Mouse (Mus musculus) liver, postnatal 0 days (tissue): ENCODE measurements at regions not wholly inside any gene's neighbourhood (a gene's known extent, or its start where the extent isn't known, plus 50 kb on each side); places are given as distances from the start of the nearest gene placed in this dataset.

Source experiments
- ATAC-seq: fragments of 200-750 bp; cut with Nextera tagmentation; 2 replicates; pipeline ENCODE4 v1.8.0; 2017; ENCODE audit warnings: mild to moderate bottlenecking, moderate library complexity
- DNase-seq: peaks from one replicate; pipeline ENCODE4 v3.0.0-alpha.2; 2016
- H3K27ac ChIP-seq: fragments of 300-500 bp; sonication (generic); 2 replicates; pipeline ENCODE4 v1.5.1; 2014; ENCODE audit warnings: antibody characterized with exemption, moderate library complexity, mild to moderate bottlenecking, low read depth
- H3K27me3 ChIP-seq: fragments of 300-500 bp; sonication (generic); 2 replicates; pipeline ENCODE4 v1.6.1; 2014; ENCODE audit warnings: low read length, control low read depth, mixed read lengths; ENCODE audit not compliant: insufficient read depth
- H3K36me3 ChIP-seq: fragments of 300-500 bp; sonication (generic); replicated peaks from 2 replicates; pipeline ENCODE4 v1.6.1; 2014; ENCODE audit warnings: mild to moderate bottlenecking, control low read depth, low read length, moderate library complexity, mixed read lengths; ENCODE audit not compliant: insufficient read depth
- H3K4me1 ChIP-seq: fragments of 300-500 bp; sonication (generic); 2 replicates; pipeline ENCODE4 v1.6.1; 2014; ENCODE audit warnings: antibody characterized with exemption, mild to moderate bottlenecking, control low read depth; ENCODE audit not compliant: insufficient read depth
- H3K4me2 ChIP-seq: fragments of 300-500 bp; sonication (generic); 2 replicates; pipeline ENCODE4 v1.6.1; 2014; ENCODE audit warnings: low read depth, mild to moderate bottlenecking, low read length, moderate library complexity, mixed read lengths
- H3K4me3 ChIP-seq: fragments of 300-500 bp; sonication (generic); 2 replicates; pipeline ENCODE4 v1.5.1; 2014; ENCODE audit warnings: low read depth, low read length
- H3K9ac ChIP-seq: fragments of 300-500 bp; sonication (generic); replicated peaks from 2 replicates; pipeline ENCODE4 v1.6.1; 2014; ENCODE audit warnings: mild to moderate bottlenecking, moderate library complexity
- H3K9me3 ChIP-seq: fragments of 300-500 bp; sonication (generic); 2 replicates; pipeline ENCODE4 v1.6.1; 2016; ENCODE audit warnings: mild to moderate bottlenecking, control low read depth, low read length, mixed read lengths
- CTCF ChIP-seq: sonication (generic); IDR thresholded peaks from 2 replicates; pipeline ENCODE4 v1.5.1; 2016; ENCODE audit warnings: antibody characterized with exemption, low read depth
- EP300 ChIP-seq: IDR thresholded peaks from 2 replicates; pipeline ENCODE4 v1.6.1; 2016; ENCODE audit warnings: antibody characterized with exemption, low read depth, mild to moderate bottlenecking
- WGBS: fragments of 180-500 bp; shearing (Covaris S2); extraction: QIAGEN DNeasy Blood & Tissue Kit; methylation state at CpG from one replicate; pipeline ENCODE4 v1.1.7; 2014; ENCODE audit not compliant: insufficient replicate concordance; 5-methylcytosine and 5-hydroxymethylcytosine counted together

GRCm38 (mm10) chr13:29063924-29064323 is 110.4 kb upstream of the Sox4 start:
- WGBS, result 76% methylated on average over 5 of the region's 5 CpGs

GRCm38 (mm10) chr13:29058685-29059084 is 105.2 kb upstream of the Sox4 start:
- DNase-seq, result peak; percentile 21
- no peak overlapping the region for H3K27ac ChIP-seq
- H3K4me2 ChIP-seq, result peak overlapping the region; percentile 41
- 44% methylated on average over 5 of the region's 5 CpGs for WGBS
- no peaks in the 10 kb centered on the region for H3K4me1 ChIP-seq
- TF ChIP-seq EP300, result no peak
- TF ChIP-seq CTCF, result no peak
- H3K36me3 ChIP-seq, result no peaks in the 10 kb centered on the region
- no peak overlapping the region for H3K4me3 ChIP-seq
- H3K9me3 ChIP-seq, result no peaks in the 10 kb centered on the region
- 0 out of 2 replicates have a peak, but pooled peaks have one; percentile 25 for ATAC-seq
- H3K27me3 ChIP-seq, result no peaks in the 10 kb centered on the region
- H3K9ac ChIP-seq, result no peak overlapping the region

More at GRCm38 (mm10) chr13:29063924-29064323, 110.4 kb upstream of the Sox4 start:
- DNase-seq, result no peak
- no peak overlapping the region for H3K4me3 ChIP-seq
- TF ChIP-seq CTCF, result no peak
- no peak for TF ChIP-seq EP300
- H3K4me2 ChIP-seq, result no peak overlapping the region
- H3K27me3 ChIP-seq, result no peaks in the 10 kb centered on the region
- ATAC-seq, result no peak
- H3K9me3 ChIP-seq, result no peaks in the 10 kb centered on the region
- H3K9ac ChIP-seq, result no peak overlapping the region
- no peaks in the 10 kb centered on the region for H3K4me1 ChIP-seq
- H3K27ac ChIP-seq, result no peak overlapping the region
- H3K36me3 ChIP-seq, result no peaks in the 10 kb centered on the region

GRCm38 (mm10) chr13:29049730-29050129 is 96.2 kb upstream of the Sox4 start:
- H3K4me1 ChIP-seq, result no peaks in the 10 kb centered on the region
- ATAC-seq (no peak), DNase-seq (no peak)
- no peaks in the 10 kb centered on the region for H3K27me3 ChIP-seq
- no peak for TF ChIP-seq EP300
- TF ChIP-seq CTCF, result no peak
- no peaks in the 10 kb centered on the region for H3K36me3 ChIP-seq
- no peak overlapping the region for H3K4me3 ChIP-seq
- no peak overlapping the region for H3K4me2 ChIP-seq
- 54% methylated on average over 4 of the region's 4 CpGs for WGBS
- H3K27ac ChIP-seq, result no peak overlapping the region
- no peaks in the 10 kb centered on the region for H3K9me3 ChIP-seq
- no peak overlapping the region for H3K9ac ChIP-seq

DNA sequence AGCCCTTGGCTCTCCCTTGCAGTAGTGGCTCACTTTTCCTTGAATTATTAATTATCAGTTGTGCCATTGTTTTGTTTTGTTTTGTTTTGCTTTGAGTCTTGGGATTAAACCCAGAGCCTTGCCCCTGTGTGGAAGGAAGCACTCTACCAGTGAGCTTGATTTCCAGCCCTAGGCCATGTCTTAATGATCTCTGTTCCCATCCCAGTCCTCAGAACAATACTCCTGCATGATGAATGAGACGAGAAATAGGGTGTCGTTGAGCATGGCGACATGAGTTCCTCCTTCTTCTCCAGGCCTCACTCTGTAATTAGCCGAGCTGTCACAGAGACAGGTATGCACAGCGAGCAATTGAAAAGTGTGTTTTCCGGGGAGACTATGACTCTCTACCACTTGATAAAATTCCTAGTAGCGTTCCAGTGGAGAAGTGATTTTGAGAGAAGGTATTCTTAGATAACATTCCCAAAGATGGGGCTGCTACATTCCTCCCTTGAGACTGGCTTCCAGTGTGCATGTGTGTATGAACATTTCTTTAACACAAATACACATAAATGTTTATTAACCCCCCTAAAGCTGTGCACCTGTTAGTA is 95.6 kb upstream of the Sox4 start:
- Histone ChIP-seq H3K4me1 (no peaks in the 10 kb centered on the region), H3K36me3 (no peaks in the 10 kb centered on the region), H3K27me3 (no peaks in the 10 kb centered on the region), H3K9ac (no peak overlapping the region), H3K27ac (no peak overlapping the region), H3K9me3 (no peaks in the 10 kb centered on the region), H3K4me2 (no peak overlapping the region), H3K4me3 (no peak overlapping the region)
- TF ChIP-seq EP300 (no peak), CTCF (no peak)
- DNase-seq, result no peak
- WGBS, result 63% methylated on average over 7 of the region's 7 CpGs
- ATAC-seq, result no peak

DNA sequence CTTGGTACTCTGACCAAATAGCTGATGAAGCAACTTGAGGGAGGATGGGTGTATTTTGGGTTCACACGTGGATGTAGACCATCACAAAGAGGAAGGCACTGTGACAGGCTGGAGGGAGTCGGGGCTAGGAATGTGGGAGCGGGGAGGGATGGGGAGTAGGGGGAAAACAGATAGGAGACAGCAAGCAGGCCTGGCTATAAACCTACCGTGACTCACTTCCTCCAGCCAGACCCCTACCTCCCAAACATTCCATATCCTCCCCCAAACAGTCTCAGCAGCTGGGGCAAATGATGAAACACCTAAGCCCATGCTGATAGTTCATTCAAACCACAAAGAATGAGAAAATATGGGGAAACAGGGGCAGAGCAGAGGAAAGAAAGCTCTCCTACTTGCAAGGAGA is 91.1 kb upstream of the Sox4 start:
- H3K36me3 ChIP-seq, result no peaks in the 10 kb centered on the region
- no peak for DNase-seq
- H3K4me3 ChIP-seq, result no peak overlapping the region
- no peak overlapping the region for H3K4me2 ChIP-seq
- H3K27ac ChIP-seq, result no peak overlapping the region
- no peaks in the 10 kb centered on the region for H3K27me3 ChIP-seq
- 45% methylated on average over 4 of the region's 4 CpGs for WGBS
- no peak overlapping the region for H3K9ac ChIP-seq
- TF ChIP-seq EP300 (no peak), CTCF (no peak)
- no peaks in the 10 kb centered on the region for H3K9me3 ChIP-seq
- no peaks in the 10 kb centered on the region for H3K4me1 ChIP-seq
- ATAC-seq, result no peak

- Histone ChIP-seq H3K4me1 (no peaks in the 10 kb centered on the region), H3K27me3 (no peaks in the 10 kb centered on the region), H3K9ac (no peak overlapping the region), H3K36me3 (no peaks in the 10 kb centered on the region), H3K4me3 (no peak overlapping the region), H3K27ac (no peak overlapping the region), H3K9me3 (no peaks in the 10 kb centered on the region), H3K4me2 (no peak overlapping the region)
- no peak for TF ChIP-seq EP300
- no peak for TF ChIP-seq CTCF
- DNase-seq, result no peak
- WGBS, result 85% methylated on average over 5 of the region's 5 CpGs
- no peak for ATAC-seq
Measured at GRCm38 (mm10) chr13:29040331-29040730, 86.8 kb upstream of the Sox4 start.

DNA sequence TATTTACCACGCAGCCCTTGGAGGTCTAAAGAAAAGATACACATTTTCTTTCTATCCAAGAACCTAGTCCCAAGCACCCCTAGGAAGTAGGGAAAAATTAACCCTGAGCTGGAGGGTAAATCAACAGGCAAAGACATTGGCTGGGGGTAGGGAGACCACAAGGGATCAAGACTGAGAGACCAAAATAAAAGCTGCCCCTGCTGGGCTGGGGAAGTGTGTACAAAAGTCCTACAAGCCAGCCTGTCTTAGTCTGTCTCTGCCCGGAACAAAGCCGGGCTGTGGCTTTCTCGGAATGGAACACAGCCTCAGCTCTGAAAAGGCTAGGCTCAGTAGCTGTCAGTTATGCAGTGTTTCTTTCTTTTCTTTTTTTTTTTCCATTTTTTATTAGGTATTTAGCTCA is 81.4 kb upstream of the Sox4 start:
- H3K4me3 ChIP-seq, result no peak overlapping the region
- H3K9ac ChIP-seq, result no peak overlapping the region
- no peaks in the 10 kb centered on the region for H3K36me3 ChIP-seq
- no peak for DNase-seq
- H3K9me3 ChIP-seq, result no peaks in the 10 kb centered on the region
- no peaks in the 10 kb centered on the region for H3K4me1 ChIP-seq
- WGBS, result 71% methylated on average over 4 of the region's 4 CpGs
- no peak overlapping the region for H3K27ac ChIP-seq
- TF ChIP-seq EP300 (no peak), CTCF (no peak)
- H3K27me3 ChIP-seq, result no peaks in the 10 kb centered on the region
- no peak overlapping the region for H3K4me2 ChIP-seq
- no peak for ATAC-seq
